Mouse (Mus musculus) right cerebral cortex, adult 18-20 months (tissue): Measurements from ENCODE around the gene Sdcbp2.
A peak's percentile ranks its signal among the peaks of the same experiment; 100 is the strongest.

Experiments
- DNase-seq: peaks from one replicate; pipeline ENCODE4 v3.0.0; 2022; ENCODE audit warnings: mixed read lengths

The Sdcbp2 gene

DNA sequence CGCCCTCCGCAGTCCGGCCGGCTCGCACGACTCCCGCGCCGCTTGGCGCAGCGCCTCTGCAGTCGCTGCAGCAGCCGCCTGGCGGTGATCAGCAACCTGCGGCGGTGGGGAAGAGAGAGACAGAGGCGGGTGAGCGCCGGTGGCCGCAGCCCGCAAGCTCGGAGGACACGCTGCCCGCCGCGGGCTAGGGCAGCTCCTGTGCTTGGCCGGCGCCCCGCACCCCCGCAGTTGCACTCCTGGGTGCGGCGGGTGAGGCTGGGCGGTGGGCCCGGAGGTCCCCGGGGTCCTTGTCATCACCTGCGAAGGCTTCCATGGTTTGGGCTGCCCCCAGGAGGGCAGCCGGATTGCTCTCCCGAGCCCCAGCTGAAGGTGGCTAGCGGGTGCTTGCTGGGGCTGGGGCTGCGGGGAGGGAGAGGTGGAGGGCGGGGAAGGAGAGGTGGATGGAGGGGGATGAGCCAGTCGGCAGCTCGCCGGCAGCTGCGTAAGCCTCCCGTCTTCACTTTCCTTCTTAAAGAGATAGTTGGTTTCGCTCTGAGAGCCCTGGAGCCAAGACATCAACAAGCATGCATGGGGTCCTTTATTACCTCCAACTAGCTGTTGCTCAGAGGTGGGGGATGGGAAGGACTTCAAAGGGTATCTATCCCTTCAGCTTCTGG, 59.9 kb downstream of the Sdcbp2 start, which contains the start of gene Snph:
Snph (minus strand) TSS at position 435 of the 656 bp plus-strand sequence.
- DNase-seq = peak; percentile 88

DNA sequence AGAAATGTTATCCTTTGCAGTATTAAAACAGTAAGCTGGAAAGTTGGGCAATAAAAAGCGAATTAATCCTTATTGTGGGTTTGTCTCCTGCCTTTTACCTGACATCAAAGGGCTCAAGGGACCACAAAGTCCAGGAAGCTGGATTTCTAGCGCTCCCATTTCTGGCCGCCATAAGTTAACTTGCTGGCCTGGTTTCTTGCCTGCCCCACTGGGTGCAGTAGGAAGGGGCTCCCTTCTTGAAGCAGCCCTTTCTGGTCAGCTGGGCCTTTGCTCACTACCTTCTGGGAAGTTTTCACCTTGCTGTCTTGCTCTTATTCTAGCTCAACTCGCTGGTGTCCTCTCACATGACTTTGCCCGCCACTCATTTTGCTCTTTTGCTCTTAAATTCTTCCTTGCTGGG, 60.6 kb downstream of the Sdcbp2 start:
- no peak for DNase-seq

- DNase-seq = no peak
These were observed 62.5 kb downstream of the Sdcbp2 start for GRCm38 (mm10) chr2:151634903-151635302.

GRCm38 (mm10) chr2:151635362-151636014, 63.1 kb downstream of the Sdcbp2 start:
- no peak for DNase-seq

- no peak for DNase-seq
These were observed 63.6 kb downstream of the Sdcbp2 start for GRCm38 (mm10) chr2:151636015-151636402.
